9 mouse cellular contexts compared by ENCODE assay signal in genomic region chr6:39344020-39344419, GRCm38 (mm10). TPM values are rescaled to one million over a fixed set of nuclear protein-coding genes. Genes with fewer than 3 reads are reported as not detected.
DNase-seq lines count a peak whose midpoint lies in the region; ATAC-seq and TF ChIP-seq lines count a peak whose summit lies in the region.
"Had no signal": no experiment of that assay in that cellular context is flagged by ENCODE, and none has a peak within 500 bp of the region (broad histone marks: within the 10 kb centered on the region; RNA-seq: fewer than 3 reads in every experiment).

No protein-coding gene starts in this region.

- no peaks in the 10 kb centered on the region for H3K27me3 ChIP-seq in heart, embryonic 15.5 days
- no peaks in the 10 kb centered on the region for H3K27me3 ChIP-seq in liver, embryonic 11.5 days (replicated peaks; ENCODE audit: control insufficient read depth, insufficient read depth, low read length)
- no peaks in the 10 kb centered on the region for H3K27me3 ChIP-seq in neural tube, embryonic 11.5 days (ENCODE audit: control insufficient read depth, insufficient read depth, low read length)
- H3K27me3 ChIP-seq in stomach, postnatal 0 days (ENCODE audit: control insufficient read depth, insufficient read depth, low read length), result no peaks in the 10 kb centered on the region
- H3K27me3 ChIP-seq: embryonic facial prominence, embryonic 12.5 days had no signal

- no peak overlapping the region for H3K4me3 ChIP-seq in heart, embryonic 15.5 days
- no peak overlapping the region for H3K4me3 ChIP-seq in liver, embryonic 11.5 days (ENCODE audit: low read depth, low read length)
- no peak overlapping the region for H3K4me3 ChIP-seq in neural tube, embryonic 11.5 days (ENCODE audit: low read depth, low read length)
- no peak overlapping the region for H3K4me3 ChIP-seq in stomach, postnatal 0 days (ENCODE audit: low read depth, low read length)
- H3K4me3 ChIP-seq: embryonic facial prominence, embryonic 12.5 days had no signal

- TF ChIP-seq EP300 in stomach, postnatal 0 days (optimal IDR thresholded peaks at IDR 0.05), result no peak

- no peak for TF ChIP-seq POLR2A in brain, embryonic 14.5 days (IDR thresholded peaks at IDR 0.05; ENCODE audit: borderline replicate concordance, extremely low read depth, insufficient read depth, insufficient read length, poor library complexity, severe bottlenecking)

- no peak overlapping the region for H3K4me2 ChIP-seq in heart, embryonic 15.5 days
- no peak overlapping the region for H3K4me2 ChIP-seq in liver, embryonic 11.5 days
- no peak overlapping the region for H3K4me2 ChIP-seq in neural tube, embryonic 11.5 days (ENCODE audit: low read depth)
- H3K4me2 ChIP-seq in stomach, postnatal 0 days (replicated peaks; ENCODE audit: low read depth), result no peak overlapping the region
- H3K4me2 ChIP-seq: embryonic facial prominence, embryonic 12.5 days had no signal

- peak; percentile 92 for DNase-seq in CD4-positive, CD25-positive, alpha-beta regulatory T cell, adult 2 months (ENCODE audit: low read depth, low spot score)
- peak; percentile 89 for DNase-seq in brain, embryonic 14.5 days (ENCODE audit: low read depth)
- peak; percentile 53 for DNase-seq in fibroblast of lung, adult 2 months (ENCODE audit: low read depth)
- peak; percentile 87 for DNase-seq in kidney, postnatal 10 days
- DNase-seq in liver, embryonic 11.5 days (ENCODE audit: low spot score), result peak; percentile 76
- DNase-seq in neural tube, embryonic 11.5 days (ENCODE audit: low spot score), result peak; percentile 86
- peak; percentile 88 for DNase-seq in stomach, postnatal 0 days (ENCODE audit: low spot score)

- H3K27ac ChIP-seq in heart, embryonic 15.5 days, result no peak overlapping the region
- no peak overlapping the region for H3K27ac ChIP-seq in liver, embryonic 11.5 days (ENCODE audit: low read depth, low read length)
- H3K27ac ChIP-seq in neural tube, embryonic 11.5 days (ENCODE audit: low read depth, low read length), result no peak overlapping the region
- no peak overlapping the region for H3K27ac ChIP-seq in stomach, postnatal 0 days (replicated peaks)
- H3K27ac ChIP-seq: embryonic facial prominence, embryonic 12.5 days had no signal

- H3K9me3 ChIP-seq in heart, embryonic 15.5 days (replicated peaks), result no peaks in the 10 kb centered on the region
- H3K9me3 ChIP-seq in liver, embryonic 11.5 days (ENCODE audit: control insufficient read depth, low read length), result no peaks in the 10 kb centered on the region
- no peaks in the 10 kb centered on the region for H3K9me3 ChIP-seq in neural tube, embryonic 11.5 days (ENCODE audit: control insufficient read depth, low read length)
- H3K9me3 ChIP-seq in stomach, postnatal 0 days (ENCODE audit: control insufficient read depth, low read length), result no peaks in the 10 kb centered on the region
- H3K9me3 ChIP-seq: embryonic facial prominence, embryonic 12.5 days had no signal

- TF ChIP-seq CTCF in brain, embryonic 14.5 days (IDR thresholded peaks at IDR 0.05; ENCODE audit: borderline replicate concordance, extremely low read depth, insufficient read depth, insufficient read length), result peak; percentile 96
- peak; percentile 97 for TF ChIP-seq CTCF in stomach, postnatal 0 days (IDR thresholded peaks at IDR 0.05; ENCODE audit: low read depth)

- H3K36me3 ChIP-seq in heart, embryonic 15.5 days, result peaks cover 34% of the 10 kb centered on the region
- H3K36me3 ChIP-seq in liver, embryonic 11.5 days (ENCODE audit: control insufficient read depth, insufficient read depth, low read length), result peaks cover 3% of the 10 kb centered on the region; the same call in 1 of the 2 replicates
- no peaks in the 10 kb centered on the region for H3K36me3 ChIP-seq in neural tube, embryonic 11.5 days (ENCODE audit: control insufficient read depth, insufficient read depth, low read length)
- 0 out of 2 replicates have a peak, but pooled peaks cover 1% of the 10 kb centered on the region for H3K36me3 ChIP-seq in stomach, postnatal 0 days (ENCODE audit: control insufficient read depth, insufficient read depth, low read length)

- WGBS in heart, embryonic 15.5 days, result 25% methylated on average over 12 of the region's 12 CpGs
- 23% methylated on average over 12 of the region's 12 CpGs for WGBS in liver, embryonic 11.5 days
- 27% methylated on average over 12 of the region's 12 CpGs for WGBS in neural tube, embryonic 11.5 days
- WGBS in stomach, postnatal 0 days, result 17% methylated on average over 12 of the region's 12 CpGs

- H3K4me1 ChIP-seq in heart, embryonic 15.5 days (replicated peaks), result 0 out of 2 replicates have a peak, but pooled peaks cover 3% of the 10 kb centered on the region
- no peaks in the 10 kb centered on the region for H3K4me1 ChIP-seq in liver, embryonic 11.5 days (replicated peaks; ENCODE audit: control insufficient read depth, insufficient read depth, low read length)
- H3K4me1 ChIP-seq in neural tube, embryonic 11.5 days (ENCODE audit: control insufficient read depth, insufficient read depth, low read length), result peaks cover 27% of the 10 kb centered on the region
- no peaks in the 10 kb centered on the region for H3K4me1 ChIP-seq in stomach, postnatal 0 days (replicated peaks; ENCODE audit: control insufficient read depth, insufficient read depth)

- 0 out of 2 replicates have a peak, but pooled peaks have one; percentile 66 for ATAC-seq in heart, embryonic 15.5 days (replicated peaks; ENCODE audit: insufficient number of reproducible peaks, insufficient read depth, low FRiP score, low read depth)
- no peak for ATAC-seq in liver, embryonic 11.5 days (replicated peaks; ENCODE audit: low FRiP score)
- no peak for ATAC-seq in neural tube, embryonic 11.5 days (ENCODE audit: insufficient read depth, low FRiP score, low TSS enrichment)
- peak; percentile 83 for ATAC-seq in stomach, postnatal 0 days (ENCODE audit: low FRiP score, low TSS enrichment)

- H3K9ac ChIP-seq in heart, embryonic 15.5 days, result no peak overlapping the region
- H3K9ac ChIP-seq in liver, embryonic 11.5 days (ENCODE audit: low read depth, low read length), result no peak overlapping the region
- no peak overlapping the region for H3K9ac ChIP-seq in neural tube, embryonic 11.5 days (ENCODE audit: low read length)
- H3K9ac ChIP-seq in stomach, postnatal 0 days (ENCODE audit: low read length), result no peak overlapping the region
- H3K9ac ChIP-seq: embryonic facial prominence, embryonic 12.5 days had no signal

RNA-seq across cellular contexts. Expression of gene Slc37a3, which starts 33.5 kb away (rescaled TPM):
- polyA plus RNA-seq in brain, embryonic 14.5 days (2012; rRNA removed), result 37.5 and 42.7 TPM in 2 replicates
- polyA plus RNA-seq in heart, embryonic 15.5 days (2015; fragmentation: Nextera tagmentation; extraction: Ambion mirVana), result 27.5 and 32.5 TPM in 2 replicates
- polyA plus RNA-seq in liver, embryonic 11.5 days (2014; fragmentation: Nextera tagmentation; extraction: Ambion mirVana), result 14.8 and 16.2 TPM in 2 replicates
- polyA plus RNA-seq in neural tube, embryonic 11.5 days (2014; fragmentation: Nextera tagmentation; extraction: Ambion mirVana), result 54.1 and 58.8 TPM in 2 replicates
- polyA plus RNA-seq in stomach, postnatal 0 days (2015; fragmentation: Nextera tagmentation; extraction: Ambion mirVana), result 20.9 and 22.7 TPM in 2 replicates

RNA-seq across cellular contexts. Expression of gene Rab19, which starts 37.0 kb away (rescaled TPM):
- polyA plus RNA-seq in brain, embryonic 14.5 days (2012; rRNA removed), result 0.13 and 0.14 TPM in 2 replicates
- 0.50 and 1.4 TPM in 2 replicates for polyA plus RNA-seq in heart, embryonic 15.5 days (2015; fragmentation: Nextera tagmentation; extraction: Ambion mirVana)
- 0.27 and 0.64 TPM in 2 replicates for polyA plus RNA-seq in liver, embryonic 11.5 days (2014; fragmentation: Nextera tagmentation; extraction: Ambion mirVana)
- 0.19 and 0.26 TPM in 2 replicates for polyA plus RNA-seq in neural tube, embryonic 11.5 days (2014; fragmentation: Nextera tagmentation; extraction: Ambion mirVana)
- polyA plus RNA-seq in stomach, postnatal 0 days (2015; fragmentation: Nextera tagmentation; extraction: Ambion mirVana), result 5.1 and 5.4 TPM in 2 replicates

Comparison
In these comparisons a context has a peak if more than half of its experiments do, and no peak if none do; other contexts are left out.
1. ATAC-seq: peak in heart, embryonic 15.5 days (single experiment) and stomach, postnatal 0 days (single experiment); none in liver, embryonic 11.5 days (single experiment) and neural tube, embryonic 11.5 days (single experiment).
2. Peak in every context shown above with its lines, with median percentiles within 50 percentile points of each other: DNase-seq.